ENCODE assay signal across 8 mouse cellular contexts in genomic region chr10:24625060-24625701, GRCm38 (mm10). TPM values are rescaled to one million over a fixed set of nuclear protein-coding genes. Genes with fewer than 3 reads are reported as not detected.
DNase-seq lines count a peak whose midpoint lies in the region; ATAC-seq and TF ChIP-seq lines count a peak whose summit lies in the region.

No protein-coding gene starts in this region.

- H3K9me3 ChIP-seq in G1E (replicated peaks), result no peaks in the 10 kb centered on the region
- H3K9me3 ChIP-seq in forebrain, embryonic 12.5 days, result no peaks in the 10 kb centered on the region

- 37% methylated on average over 24 of the region's 24 CpGs for WGBS in forebrain, embryonic 12.5 days

- no peak for ATAC-seq in G1E (ENCODE audit: extremely low read depth, insufficient number of reproducible peaks, low FRiP score, poor library complexity, severe bottlenecking)
- ATAC-seq in forebrain, embryonic 12.5 days (ENCODE audit: low FRiP score), result peak; percentile 45; the same call in 1 of the 2 replicates

- H3K9ac ChIP-seq in forebrain, embryonic 12.5 days, result no peak overlapping the region

- intact Hi-C loops in heart, postnatal 14 days (cut with DNase I), result loop anchor here (10.0 kb wide), 1 partner anchor 430 kb away; no protein-coding TSS in a partner anchor

- H3K4me3 ChIP-seq in G1E (ENCODE audit: low read depth, low read length), result no peak overlapping the region
- H3K4me3 ChIP-seq in forebrain, embryonic 12.5 days (replicated peaks), result no peak overlapping the region

- DNase-seq in G1E (ENCODE audit: low spot score), result no peak
- DNase-seq in c-Kit-negative CD71-positive TER-119-positive erythroid progenitor cells, embryonic 14.5 days (ENCODE audit: low read depth, low spot score), result peak; percentile 11
- peak; percentile 86 to 93 for DNase-seq in heart, postnatal 14 days
- DNase-seq in layer of hippocampus, adult 9-10 months (ENCODE audit: low spot score), result peak; percentile 82
- peak; percentile 81 for DNase-seq in lung, postnatal 25 days (ENCODE audit: low spot score)
- DNase-seq in retina, postnatal 7 days (ENCODE audit: low read depth, low spot score), result peak; percentile 80
- DNase-seq in thymus, postnatal 4 days, result peak; percentile 95

- peaks cover 34% of the 10 kb centered on the region for H3K4me1 ChIP-seq in G1E (ENCODE audit: insufficient read depth, low read depth, low read length)
- no peaks in the 10 kb centered on the region for H3K4me1 ChIP-seq in forebrain, embryonic 12.5 days

- no peaks in the 10 kb centered on the region for H3K36me3 ChIP-seq in G1E (replicated peaks)
- H3K36me3 ChIP-seq in forebrain, embryonic 12.5 days (replicated peaks), result no peaks in the 10 kb centered on the region

- H3K27ac ChIP-seq in forebrain, embryonic 12.5 days, result no peak overlapping the region

- H3K4me2 ChIP-seq in forebrain, embryonic 12.5 days, result 0 out of 2 replicates have a peak overlapping the region, but pooled peaks have one; percentile 2

- 0 out of 2 replicates have a peak, but pooled peaks cover 4% of the 10 kb centered on the region for H3K27me3 ChIP-seq in G1E (ENCODE audit: insufficient read depth, low read length)
- H3K27me3 ChIP-seq in forebrain, embryonic 12.5 days, result no peaks in the 10 kb centered on the region

- peak; percentile 68 for TF ChIP-seq CTCF in G1E (IDR thresholded peaks at IDR 0.05; ENCODE audit: low read depth, low read length)

RNA-seq across cellular contexts. Expression of gene Ccn2, which starts 29.9 kb away (rescaled TPM):
- total RNA-seq in G1E (2014; fragmentation: Nextera tagmentation), result 4.4 TPM in 1 of 2 replicates, not detected in the other
- not detected in 2 replicates for total RNA-seq in G1E (2017)
- polyA plus RNA-seq in G1E (2012), result not detected in 2 replicates
- 5.0 and 7.7 TPM in 2 replicates for polyA plus RNA-seq in forebrain, embryonic 12.5 days (2016; fragmentation: Nextera tagmentation; extraction: Ambion mirVana)
- total RNA-seq in heart, postnatal 14 days (2021), result 10 to 100 TPM; 61.8 to 65.7 TPM

Comparison
In these comparisons a context has a peak if more than half of its experiments do, and no peak if none do; other contexts are left out.
1. RNA of gene Ccn2, which starts 29.9 kb away (total RNA-seq): 61.8 to 65.7 TPM in heart, postnatal 14 days; 4.4 TPM in G1E; every median in the first group is over 10 times any median in the second.